Mouse (Mus musculus) embryonic fibroblast, embryonic 13.5 days (primary cell): ENCODE results near the gene Fam136a.

ENCODE experiments used
- CTCF ChIP-seq: IDR thresholded peaks from 2 replicates; pipeline ENCODE4 v1.5.1; 2011; ENCODE audit warnings: mild to moderate bottlenecking, control low read depth, low read length, moderate library complexity, borderline replicate concordance; ENCODE audit not compliant: insufficient read depth
- POLR2A ChIP-seq: IDR thresholded peaks from 2 replicates; pipeline ENCODE4 v1.6.1; 2011; ENCODE audit warnings: low read depth, mild to moderate bottlenecking, control low read depth, low read length, moderate library complexity

- no peak for TF ChIP-seq CTCF
- TF ChIP-seq POLR2A = no peak
Observed at GRCm38 (mm10) chr6:86328369-86328768, 37.1 kb upstream of the Fam136a start.
